Mouse (Mus musculus) lung, postnatal 10 days (tissue): Measurements from ENCODE around the gene Galk1.
A peak's percentile ranks its signal among the peaks of the same experiment; 100 is the strongest.
"Not testable (repeated sequence)": the region's sequence is repeated elsewhere in the genome, so short reads cannot be mapped to it uniquely, and the experiment has no call there.

Experiments
- DNase-seq: peaks from one replicate; pipeline ENCODE4 v3.0.0; 2021

Gene Galk1

DNA sequence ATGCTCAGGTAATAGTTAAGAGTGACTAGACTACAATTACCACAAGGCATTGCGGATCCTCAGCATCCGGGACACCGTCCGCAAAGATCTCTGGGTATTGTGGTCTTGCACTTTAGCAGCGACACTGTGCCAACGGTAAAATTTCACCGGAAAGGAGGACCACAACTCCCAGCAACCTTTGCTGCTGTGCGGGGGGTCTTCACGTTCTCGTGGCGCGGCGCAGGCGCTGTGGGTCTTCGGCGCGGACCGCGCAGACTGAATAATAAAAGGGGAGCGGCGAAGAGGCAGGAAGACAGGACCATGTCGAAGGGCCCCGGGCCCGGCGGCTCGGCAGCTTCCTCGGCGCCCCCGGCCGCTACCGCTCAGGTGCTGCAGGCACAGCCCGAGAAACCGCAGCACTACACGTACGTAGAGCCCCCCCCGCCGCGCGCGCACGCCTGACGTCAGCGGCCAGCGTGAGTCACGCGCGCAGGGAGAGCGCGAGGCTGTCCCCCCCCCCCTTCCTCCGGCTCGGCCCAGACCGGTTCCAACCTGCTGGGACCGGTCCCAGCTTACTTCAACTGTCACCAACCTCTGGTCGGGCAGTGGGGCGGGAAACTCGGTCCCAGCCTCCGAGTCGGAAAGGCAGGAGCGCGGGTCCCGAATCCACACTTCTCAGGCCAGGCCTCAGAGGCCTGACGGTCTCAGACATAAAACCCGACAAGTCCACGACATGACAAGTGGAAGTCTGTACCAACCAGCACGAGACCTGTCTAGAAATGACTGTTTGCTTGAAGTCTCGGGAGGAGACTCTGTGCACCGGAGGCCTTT is 17.8 kb upstream of the Galk1 start, which contains the start of gene Unk:
TSS of gene Unk (plus strand) at position 235 of the 810 bp plus-strand sequence.
- peak; percentile 99 for DNase-seq

DNA sequence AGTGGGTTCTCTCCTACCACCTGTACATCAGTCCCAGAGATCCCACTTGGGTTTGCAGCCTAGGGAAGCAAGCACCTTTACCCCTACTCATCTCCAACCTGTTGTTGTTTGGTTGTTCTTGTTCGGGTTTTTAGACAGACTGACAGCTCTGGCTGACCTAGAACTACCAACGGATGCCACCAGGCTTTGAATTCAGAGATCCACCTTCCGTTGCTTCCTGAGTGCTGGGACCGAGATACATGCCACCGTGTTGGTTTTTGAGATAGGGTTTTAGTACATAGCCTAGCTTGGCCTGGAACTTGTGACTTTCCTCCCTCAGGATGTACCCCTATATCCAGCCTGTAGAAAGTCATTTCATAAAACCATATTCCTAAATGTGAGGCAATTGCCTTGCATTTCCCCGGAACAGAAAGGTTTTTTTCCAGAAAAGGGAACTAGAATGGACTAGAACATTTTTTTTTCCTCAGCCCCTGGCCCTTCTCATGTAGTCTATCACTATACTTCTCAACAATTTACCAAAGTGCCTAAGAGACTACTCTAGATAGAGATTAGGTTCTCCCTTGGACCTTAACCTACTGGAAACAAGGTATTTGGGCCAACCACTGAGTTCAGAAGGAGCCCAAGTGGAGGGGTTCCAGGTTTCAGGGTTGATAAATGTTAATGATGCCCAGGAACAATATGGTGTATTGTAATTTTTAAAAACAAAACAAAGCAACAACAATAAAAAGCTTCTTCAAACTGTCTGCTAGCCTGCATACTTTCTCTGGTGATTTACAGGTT is 16.8 kb upstream of the Galk1 start:
- no peak for DNase-seq

DNA sequence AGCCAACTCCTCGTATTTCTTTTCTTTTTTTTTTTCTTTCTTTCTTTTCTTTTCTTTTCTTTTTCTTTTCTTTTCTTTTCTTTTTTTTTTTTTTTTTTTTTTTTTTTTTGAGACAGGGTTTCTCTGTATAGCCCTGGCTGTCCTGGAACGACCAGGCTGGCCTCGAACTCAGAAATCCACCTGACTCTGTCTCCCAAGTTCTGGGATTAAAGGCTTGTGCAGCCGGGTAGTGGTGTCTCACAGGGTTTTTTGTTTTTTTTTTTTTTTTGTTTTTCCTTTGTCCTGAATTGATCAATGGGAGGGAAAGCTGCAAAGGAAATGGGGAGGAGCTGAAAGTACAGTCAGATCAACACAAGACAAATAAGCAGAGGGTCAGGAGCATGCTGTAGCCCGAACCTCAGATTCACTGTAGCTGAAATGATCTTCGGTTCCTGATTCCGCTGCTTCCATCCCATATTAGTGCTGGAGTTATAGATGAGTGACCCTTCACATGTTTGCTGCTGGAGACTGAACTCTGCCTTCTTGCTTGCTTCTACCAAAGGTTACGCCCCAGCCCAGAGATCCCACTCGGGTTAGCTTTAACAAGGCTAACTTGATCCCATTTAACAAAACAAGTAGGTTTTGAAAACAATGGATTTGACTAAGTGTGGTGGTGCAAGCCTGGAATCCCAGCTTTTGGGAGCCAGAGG is 15.8 kb upstream of the Galk1 start:
- DNase-seq: no peak

DNA sequence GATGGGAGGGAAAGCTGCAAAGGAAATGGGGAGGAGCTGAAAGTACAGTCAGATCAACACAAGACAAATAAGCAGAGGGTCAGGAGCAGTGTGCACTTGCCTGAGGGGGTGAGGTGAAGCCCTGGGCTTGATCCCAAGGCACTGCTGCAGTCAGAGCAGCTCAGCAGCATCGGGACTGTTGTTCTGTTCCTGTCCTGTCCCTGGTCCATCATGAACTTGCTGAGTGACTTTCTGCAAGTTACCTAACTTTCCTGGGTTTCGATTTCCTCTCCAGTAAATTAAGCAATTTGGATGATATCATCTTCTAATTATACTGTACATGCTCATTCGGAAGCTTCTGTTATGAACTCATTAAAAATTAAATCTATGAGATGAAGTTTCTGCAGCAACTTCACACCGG is 15.2 kb upstream of the Galk1 start, which contains the start of gene H3f3b:
TSS of gene H3f3b (minus strand) at position 207 of the 400 bp plus-strand sequence.
- DNase-seq: peak; percentile 43

DNA sequence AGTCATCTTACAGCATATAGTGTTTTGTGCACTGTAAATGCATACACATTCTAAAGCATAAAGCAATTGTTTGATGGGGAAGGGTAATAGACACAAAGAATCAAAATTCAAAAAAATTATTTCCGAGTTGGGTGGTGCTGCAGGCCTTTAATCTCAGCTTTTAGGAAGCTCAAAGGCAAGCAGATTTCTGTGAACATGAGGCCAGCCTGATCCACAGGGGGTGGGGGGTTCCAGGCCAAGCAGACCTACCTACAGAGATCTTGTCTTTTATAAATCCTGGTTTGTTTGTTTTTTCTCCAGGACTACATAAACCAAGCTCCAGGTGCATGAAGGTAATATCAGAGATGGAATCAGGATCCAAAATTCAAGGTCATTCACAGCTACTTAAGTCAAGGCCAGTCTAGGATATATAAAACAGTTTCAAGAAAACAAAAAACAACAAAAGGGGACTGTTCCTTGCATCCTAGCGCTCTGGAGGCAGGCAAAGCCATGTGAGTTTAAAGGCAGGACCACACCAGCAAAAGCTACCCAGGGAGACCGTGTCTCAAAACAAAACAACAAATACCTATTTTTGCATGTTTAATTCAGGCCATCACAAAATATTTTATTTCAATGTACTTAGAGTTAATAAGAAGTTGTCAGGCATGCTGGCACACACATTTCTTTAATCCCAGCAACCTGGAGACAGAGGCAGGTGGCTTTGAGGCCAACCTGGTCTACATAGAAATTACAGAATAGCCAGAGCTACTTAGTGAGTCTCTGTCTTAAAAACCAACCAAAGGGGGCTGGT is 12.7 kb upstream of the Galk1 start:
- no peak for DNase-seq

DNA sequence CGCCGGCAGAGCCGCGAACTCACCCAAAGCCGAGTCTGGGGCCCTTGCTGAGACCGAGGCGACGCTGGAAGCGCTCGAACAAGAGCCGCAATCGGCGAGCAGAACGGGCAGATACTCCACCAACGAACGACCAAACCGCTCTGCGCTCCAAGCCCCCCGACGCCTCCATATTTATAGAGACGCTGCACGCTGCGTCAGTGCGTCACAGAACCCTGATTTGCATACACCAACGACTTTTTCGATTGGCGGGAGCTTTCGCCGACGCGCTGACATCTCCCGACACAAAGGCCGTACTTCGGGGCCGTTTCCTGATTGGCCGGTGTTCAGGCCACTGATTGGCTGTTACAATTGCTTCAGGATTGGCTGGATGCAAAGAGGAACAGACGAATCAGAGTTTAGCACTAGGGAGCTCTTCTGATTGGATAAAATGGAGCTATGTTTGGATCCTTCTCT is 11.9 kb upstream of the Galk1 start:
- DNase-seq: peak; percentile 98

DNA sequence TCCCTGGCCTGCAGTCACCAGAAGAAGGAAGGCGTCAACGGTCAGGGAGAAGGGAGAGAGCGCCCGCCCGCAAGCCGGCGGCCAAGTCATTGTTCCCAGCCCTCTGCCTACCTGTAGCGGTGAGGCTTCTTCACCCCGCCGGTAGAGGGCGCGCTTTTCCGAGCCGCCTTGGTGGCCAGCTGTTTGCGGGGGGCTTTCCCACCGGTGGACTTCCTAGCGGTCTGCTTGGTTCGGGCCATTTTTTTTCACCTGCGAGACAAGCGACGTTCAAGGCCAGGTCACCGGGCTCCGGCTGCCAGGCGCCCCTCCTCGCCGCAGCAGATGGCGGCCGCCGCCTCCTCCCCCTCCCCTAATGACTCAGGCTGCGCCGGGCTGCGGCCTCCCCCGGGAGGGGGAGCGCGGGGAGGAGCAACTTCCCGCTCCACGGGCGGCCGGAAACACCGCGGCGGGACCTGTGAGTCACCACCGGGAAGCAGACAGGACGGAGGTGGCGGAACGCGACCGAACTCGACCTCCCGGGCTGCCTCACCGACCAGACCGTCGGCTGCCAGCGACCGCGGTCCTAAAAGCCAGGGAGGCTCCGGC is 11.3 kb upstream of the Galk1 start:
- peak; percentile 78 for DNase-seq

DNA sequence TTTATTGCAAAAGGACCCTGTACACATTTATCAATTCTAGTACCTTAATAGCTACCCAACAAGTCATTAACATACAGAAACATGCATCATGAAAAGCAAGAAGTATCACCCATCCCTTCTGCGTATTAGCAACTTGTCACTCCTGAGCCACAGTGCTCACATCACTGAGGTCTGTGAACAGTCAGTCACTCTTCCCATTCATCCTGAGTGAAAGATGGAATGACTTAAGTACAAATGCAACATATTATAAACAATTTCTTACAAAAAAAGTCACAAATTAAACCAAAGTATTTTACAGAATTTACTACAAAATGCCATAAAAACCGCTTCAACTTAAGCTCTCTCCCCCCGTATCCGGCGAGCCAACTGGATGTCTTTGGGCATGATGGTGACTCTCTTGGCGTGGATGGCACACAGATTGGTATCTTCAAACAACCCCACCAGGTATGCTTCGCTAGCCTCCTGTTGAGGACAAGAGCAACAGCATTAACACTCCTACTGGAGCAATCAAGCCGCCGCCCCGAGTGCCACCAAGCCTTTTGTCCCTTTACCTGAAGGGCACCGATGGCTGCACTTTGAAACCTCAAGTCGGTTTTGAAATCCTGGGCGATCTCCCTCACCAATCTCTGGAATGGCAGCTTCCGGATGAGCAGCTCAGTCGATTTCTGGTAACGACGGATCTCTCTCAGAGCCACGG is 10.7 kb upstream of the Galk1 start:
- DNase-seq: not testable (repeated sequence)

DNA sequence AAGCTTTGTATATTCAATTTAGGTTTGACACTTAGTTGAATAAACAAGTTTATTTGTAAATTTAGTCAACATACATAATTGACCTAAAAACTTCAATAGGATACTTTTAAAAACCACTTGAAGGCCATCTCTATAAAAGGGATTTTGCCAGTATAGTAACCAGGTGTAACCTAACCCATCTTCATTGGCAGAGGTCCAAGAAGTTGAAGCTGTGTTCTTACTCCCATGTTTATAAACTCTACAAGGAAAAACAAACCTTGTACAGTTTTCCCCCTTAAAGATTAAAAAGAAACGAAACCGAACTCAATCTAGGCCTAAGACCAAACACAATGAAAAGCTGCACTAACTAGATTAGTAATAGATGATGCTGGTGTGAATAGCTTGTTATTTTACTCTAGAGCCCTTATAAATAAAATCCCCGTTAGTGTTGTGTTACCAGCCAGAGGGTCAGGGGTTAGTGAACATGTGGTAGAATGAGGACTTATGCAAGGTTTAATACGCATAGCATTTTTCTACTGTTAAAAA is 9.8 kb upstream of the Galk1 start:
- no peak for DNase-seq

DNA sequence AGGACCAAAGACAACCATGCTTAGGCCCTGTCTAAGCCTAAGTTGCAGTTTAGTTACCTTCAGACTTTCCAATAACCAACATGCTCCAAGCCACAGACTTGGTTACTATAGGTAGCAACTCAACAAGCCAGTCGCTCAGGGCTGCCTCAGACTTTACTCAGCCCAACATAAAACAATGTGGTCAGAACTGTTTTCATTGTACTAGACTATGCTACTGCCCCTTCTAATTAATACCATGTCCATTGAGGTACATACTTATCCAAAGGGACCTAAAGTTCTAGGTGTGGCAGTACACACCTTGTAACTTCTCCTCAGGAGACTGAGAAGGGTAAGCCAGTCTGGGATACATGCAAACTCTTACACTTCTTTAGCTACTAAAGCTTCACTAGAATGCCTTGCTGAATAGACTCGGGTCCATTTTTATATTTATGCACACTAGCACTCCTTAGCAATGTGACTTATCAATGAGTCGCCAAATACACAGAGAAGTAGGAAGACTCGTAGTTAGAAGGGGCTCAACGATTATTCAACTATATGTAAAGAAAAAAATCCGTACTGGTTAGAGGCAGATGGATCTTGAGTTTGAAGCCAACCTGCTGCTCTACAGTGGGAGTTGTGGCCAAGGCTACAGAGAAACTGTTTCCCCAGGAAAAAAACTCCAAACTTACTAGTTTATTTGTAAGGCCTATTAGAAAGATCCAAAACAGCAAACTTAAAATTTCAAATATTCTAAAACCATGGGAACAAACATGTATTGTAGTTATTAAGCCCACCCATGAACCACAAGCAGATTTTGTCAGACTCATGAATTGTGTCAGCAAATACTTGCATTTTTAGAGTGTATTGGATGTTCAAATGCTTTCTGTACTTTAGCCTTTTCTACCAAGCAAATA is 9.1 kb upstream of the Galk1 start:
- no peak for DNase-seq

DNA sequence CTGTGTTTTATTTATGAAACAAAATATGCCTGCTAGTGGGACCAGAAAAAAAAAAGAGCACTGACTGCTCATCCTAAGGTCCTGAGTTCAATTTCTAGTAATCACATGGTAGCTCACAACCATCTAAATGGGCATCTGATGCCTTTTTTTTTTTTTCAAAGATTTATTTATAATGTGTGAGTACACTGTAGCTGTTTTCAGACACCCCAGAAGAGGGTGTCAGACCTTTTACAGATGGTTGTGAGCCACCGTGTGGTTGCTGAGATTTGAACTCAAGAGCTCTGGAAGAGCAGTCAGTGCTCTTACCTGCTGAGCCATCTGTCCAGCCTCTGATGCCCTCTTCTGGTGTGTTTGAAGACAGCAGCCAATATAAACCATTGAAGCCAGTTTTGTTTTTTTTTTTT is 8.0 kb upstream of the Galk1 start:
- DNase-seq: peak; percentile 52

DNA sequence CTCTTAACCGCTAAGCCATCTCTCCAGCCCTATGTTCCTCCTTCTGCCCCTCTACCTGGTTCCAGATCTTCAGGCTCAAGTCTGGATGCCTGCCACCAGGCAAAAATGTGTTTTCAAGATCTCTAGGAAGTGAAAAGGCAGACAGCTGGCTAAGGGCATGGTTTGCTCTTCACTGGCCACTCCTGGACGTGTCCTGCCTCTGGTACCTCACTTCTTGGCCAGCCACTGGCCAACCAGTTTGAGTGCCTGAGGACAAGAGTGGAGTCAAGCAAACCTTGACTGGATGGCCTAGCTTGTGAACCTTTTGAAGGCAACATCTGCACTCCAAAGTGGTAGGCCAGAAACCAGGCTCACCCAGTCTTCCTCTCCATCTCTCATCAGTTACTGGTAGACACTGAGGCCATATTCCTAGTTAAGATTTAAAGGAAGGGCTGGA is 7.5 kb upstream of the Galk1 start:
- peak; percentile 64 for DNase-seq

DNA sequence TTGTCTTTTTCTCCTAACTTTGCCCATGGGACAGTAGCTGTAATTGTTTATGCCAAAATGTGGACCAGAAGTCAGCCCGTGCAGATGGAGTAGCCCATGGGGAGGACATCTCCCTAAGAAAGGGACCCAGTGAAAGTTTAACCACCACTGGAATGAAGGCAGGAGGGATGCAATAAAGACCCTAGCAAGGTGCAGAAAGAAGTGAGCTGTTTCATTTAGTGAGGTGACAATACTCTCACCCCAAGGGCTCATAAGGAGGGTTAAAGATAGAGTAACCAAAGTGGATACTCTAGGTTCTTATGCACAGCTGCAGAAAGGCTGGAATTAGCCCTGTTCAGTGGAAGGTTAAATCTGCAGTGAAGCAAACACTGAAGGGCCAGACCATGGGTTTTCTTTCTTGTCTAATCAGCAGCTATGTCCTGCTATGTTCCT is 6.9 kb upstream of the Galk1 start:
- no peak for DNase-seq

DNA sequence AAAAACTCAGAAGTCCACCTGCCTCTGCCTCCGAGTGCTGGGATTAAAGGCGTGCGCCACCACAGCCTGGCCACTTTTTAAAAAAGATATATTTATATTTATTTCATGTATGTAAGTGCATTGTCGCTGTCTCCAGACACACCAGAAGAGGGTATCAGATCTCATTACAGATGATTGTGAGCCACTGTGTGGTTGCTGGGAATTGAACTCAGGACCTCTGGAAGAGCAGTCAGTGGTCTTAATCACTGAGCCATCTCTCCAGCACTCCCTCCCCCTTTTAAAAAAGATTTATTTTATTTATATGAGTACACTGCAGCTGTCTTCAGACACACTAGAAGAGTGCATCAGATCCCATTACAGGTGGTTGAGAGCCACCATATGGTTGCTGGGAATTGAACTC is 6.3 kb upstream of the Galk1 start:
- not testable (repeated sequence) for DNase-seq

DNA sequence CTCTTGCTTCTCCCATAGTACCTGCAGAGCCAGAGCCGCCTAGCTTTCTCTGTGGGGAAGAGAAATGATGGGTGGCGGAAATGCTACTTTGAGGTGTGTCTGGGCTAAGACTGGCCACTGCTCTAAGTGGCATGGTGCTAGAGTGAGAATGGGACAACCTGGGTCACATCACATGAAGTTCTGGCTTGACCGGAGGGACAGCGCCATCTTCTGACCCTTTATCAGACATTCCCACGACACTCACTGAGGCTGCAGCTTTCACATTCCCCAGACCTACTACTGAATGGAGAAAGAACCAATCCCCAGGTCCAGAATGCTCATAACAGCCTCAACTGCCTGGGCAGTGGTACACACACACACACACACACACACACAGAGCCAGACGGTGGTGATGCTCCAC is 5.6 kb upstream of the Galk1 start:
- DNase-seq: peak; percentile 76

DNA sequence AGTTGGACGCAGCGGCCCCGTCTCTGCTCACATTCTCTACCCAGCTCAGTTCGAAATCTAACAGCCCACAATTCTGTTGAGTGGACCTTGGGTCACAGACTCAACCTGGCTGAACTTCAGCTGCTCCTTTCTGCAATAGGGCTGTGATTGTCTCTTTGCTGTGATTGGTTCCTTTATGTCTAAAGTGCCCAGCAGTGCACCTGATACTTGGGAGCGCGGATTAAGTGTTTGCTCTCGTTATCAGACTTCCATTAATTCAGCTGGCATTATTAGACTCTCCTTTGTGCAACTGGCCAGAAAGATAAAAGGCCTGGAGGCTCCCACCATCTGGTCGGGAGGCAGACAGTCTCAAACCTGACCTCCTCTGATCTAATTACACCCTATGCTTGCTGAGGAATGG is 2.3 kb upstream of the Galk1 start:
- no peak for DNase-seq

DNA sequence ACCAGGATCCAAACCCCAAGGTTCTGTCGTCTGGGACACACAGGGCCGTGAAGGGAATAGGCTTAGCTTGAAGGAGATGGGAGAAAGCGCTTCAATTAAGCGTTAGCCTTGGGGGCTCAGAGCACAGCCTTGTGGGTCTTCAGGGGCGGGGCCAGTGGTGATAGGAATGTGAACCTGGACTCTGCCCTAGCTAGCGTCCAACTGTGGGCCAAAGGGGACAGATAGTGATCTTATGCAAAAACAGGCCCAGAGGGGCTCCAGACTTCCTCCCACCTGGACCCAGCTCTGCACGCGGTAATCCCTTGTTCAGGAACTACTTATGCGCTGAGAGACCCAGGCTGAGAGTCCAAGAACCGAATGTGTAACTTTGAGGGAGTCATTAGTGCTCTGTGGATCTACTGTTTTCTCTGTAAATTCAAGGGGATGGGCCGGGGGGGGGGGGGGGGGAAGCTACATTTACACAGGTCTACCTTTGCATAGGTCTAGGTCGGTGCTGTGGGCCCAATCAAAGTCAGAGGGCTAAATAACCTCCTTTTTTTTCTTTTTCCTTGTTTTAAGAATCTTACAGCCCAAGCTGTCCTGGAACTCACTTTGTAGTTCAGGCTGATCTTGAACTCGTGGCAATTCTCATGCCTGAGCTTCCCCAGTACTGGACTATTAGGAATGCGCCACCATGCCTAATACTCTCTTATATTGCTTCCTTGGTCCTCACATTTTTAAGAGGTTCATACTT is 824 bp downstream of the Galk1 start:
- DNase-seq: no peak

DNA sequence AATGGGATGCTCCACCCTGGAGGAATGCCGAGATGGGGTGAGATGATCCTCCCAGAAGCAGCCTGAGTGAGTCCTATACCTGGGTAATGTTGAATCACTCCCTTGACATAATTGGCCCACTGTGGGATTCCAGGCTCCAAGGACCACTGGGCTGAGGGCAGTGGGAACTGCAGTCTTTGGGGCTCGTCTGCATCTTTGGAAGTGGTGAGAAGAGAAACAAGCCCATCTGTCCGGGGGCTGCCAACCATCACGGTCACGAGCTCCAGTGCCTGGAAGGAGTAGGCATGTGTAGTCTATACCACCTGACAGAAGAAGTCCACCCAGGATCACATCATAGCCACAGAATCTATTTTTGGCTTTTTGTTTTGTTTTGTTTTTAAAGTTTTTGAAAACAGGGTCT is 1.6 kb downstream of the Galk1 start:
- DNase-seq: no peak

DNA sequence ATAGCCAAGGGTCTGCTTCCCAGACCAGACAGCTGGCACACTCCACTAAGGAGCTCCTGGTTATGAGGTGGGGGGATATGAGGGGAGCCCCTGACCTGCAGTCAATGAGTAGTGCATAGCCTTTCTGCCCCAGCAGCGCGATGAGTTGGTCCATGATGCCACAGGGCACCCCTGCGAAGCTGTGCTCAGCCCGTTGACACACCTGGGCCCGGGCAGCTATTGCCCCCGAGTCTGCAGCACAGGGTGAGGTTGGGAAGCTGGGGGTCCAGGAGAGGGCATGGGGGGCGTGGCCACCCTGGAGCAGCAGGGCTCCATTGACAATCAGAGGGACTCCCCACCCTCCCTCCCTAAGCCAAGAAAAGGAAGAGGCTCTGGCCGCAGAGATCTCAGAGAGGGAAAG is 2.4 kb downstream of the Galk1 start:
- DNase-seq: no peak
